Mouse (Mus musculus) C2C12 (cell line): ENCODE measurements around the gene Foxa3.

Experiments
- CTCF ChIP-seq: IDR thresholded peaks from one replicate; pipeline ENCODE4 v1.5.1; 2011; ENCODE audit not compliant: control insufficient read depth, insufficient read depth, insufficient read length
- USF1 ChIP-seq: IDR thresholded peaks from one replicate; pipeline ENCODE4 v1.6.1; 2011; ENCODE audit warnings: low read depth, mild to moderate bottlenecking, control low read depth, moderate library complexity

DNA sequence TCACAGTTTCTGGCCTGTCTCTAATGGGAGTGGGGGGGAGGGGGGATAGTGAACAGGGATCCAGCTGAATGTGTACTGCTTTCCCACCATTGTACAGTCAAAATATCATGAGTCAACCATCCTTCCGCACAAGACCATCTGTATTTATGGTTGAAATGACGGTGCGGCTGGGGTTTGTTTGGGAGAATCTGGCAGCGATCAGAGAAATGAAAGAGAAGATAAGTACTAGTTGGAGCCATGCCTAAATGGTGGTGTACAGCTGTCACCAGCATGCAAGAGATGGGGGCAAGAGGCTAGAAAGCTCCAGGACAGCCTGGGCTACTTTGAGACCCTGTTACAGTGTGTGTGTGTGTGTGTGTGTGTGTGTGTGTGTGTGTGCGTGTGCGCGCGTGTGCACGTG lies 45.0 kb downstream of the Foxa3 start:
- TF ChIP-seq CTCF (no peak), USF1 (no peak)
